Mouse (Mus musculus): ENCODE data around the gene Gm11983.
"Not testable (repeated sequence)": the region's sequence is repeated elsewhere in the genome, so short reads cannot be mapped to it uniquely, and the experiment has no call there.

The Gm11983 gene

GRCm38 (mm10) chr11:6837554-6837953 lies at the start of gene Gm11983:
Gene Gm11983, minus strand, starts transcription at chr11:6837654.
- DNase-seq (ENCODE audit: low spot score in 2 of 2): no peak

DNA sequence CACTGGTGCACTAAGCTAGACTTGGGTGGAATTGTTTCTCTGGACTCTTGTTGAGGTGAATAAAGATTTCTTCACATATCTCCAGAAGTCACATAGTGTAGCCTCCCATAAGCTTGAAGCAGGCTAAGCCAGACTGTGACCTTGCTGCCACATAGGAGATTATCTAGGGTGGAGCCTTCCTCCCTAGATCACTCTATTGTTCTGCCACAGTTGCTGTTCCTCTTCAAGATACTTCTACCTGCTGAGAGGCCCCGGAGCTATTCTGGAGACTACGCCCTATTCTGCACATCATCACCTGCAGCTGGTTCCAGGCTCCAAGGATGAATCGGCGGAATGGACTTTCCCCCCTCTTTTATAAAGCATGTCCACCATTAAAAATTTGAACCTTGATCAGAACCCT lies 45.6 kb upstream of the Gm11983 start:
- not testable (repeated sequence) for DNase-seq (ENCODE audit: low spot score in 2 of 2)

DNA sequence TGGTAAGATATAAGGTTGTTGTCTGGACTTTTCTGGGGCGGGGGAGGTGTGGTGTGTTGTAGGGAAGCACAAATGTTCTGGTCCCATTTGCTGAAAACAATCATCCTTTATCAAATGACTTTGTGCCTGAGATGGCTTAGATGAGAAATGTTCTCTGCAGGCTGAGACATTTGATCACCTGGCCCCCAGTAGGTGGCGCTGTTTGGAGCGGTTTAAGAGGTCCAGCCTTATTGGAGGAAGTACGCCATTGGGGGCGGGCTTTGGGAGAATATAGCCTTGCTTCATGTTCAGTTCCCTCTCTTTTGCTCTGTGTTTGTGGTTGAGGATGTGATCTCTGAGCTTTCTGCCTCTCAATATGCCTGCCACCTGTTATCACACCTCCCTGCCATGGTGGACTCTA lies 44.2 kb upstream of the Gm11983 start:
- DNase-seq (ENCODE audit: low spot score in 2 of 2): no peak

DNA sequence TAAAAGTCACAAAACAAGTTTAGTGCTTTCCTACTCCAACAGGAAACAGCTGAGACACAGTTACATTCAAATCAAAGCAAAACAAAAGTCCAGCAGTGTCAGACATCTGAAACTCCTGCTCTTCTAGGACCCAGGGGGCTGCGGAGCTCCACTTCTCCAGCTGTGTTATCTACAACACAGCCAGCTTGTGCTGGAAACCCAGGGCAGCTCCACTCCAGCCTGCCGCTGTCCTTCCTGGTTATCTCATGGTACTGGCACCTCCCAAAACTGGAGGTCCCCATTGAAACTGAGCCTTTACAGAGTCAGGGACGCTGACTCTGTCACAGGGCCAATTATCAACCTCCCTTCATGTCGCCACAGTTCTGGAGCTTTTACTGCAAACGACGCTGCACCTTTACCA lies 40.3 kb upstream of the Gm11983 start:
- no peak for DNase-seq (ENCODE audit: low spot score in 2 of 2)

- no peak for DNase-seq (ENCODE audit: low spot score in 2 of 2)
These were observed 33.5 kb upstream of the Gm11983 start for GRCm38 (mm10) chr11:6870947-6871346.

- no peak for DNase-seq (ENCODE audit: low spot score in 2 of 2)
These were observed 28.1 kb upstream of the Gm11983 start for GRCm38 (mm10) chr11:6865536-6865935.

DNA sequence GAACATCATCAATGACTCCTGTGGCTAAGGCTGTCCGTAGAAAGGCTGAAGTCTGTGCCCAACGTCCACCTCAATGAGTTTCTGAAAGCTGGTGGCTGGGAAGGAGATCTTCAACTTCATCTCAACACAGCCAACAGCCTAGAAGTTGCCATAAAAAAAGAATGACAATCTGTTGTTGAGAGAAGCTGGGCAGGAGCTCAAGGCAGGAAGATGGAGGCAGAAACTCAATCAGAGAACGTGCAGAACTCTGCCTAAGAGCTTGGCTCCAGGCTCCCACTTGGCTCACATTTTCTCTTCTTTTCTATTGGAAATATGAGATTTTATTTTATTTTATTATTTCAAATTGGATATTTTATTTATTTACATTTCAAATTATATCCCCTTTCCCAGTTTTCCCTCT lies 24.7 kb upstream of the Gm11983 start:
- DNase-seq (ENCODE audit: low spot score in 2 of 2): no peak

DNA sequence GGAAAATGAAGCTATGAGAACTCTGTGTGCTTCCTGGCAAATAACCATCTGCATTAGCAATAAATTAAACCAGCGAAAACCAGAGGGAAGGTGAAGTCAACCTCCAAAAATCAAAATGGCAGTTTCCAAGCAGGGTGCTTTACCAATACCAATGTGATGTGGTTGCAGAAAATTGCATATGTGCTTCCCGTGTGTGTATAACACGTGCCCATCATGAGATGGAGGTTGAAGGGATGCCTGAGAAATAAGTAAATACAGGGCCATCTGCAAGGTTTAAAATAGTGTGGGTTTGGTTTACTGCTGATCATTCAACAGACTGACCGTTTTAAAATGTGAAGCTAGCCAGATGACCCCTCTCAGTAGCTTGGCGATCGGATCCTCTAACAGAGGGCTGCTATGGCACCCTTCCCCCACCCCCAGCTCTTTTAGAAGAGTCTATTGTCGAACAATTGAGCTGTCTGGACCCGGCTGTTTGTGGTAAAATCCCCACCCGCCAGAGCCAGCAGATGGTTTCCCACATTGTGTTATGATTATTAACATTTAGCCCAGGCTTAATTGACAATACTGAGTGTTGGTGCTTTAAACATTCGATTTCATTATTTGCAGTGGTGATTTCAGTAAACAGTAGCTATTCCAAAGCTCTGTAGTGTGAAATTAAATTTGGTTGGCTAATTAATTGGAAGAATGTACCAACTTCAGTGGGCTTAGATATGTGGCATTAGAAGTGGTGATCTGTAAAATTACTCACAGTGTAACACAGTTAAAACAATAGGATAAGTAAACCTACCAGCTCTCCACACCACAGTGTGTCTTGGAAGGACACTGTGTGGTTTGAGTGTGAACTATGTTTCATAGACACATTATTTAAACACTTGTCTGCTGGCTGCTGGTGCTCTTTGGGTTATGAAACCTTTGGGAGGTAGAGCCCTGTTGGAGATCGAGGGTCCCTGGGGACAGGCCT lies 22.7 kb upstream of the Gm11983 start:
- no peak for DNase-seq (ENCODE audit: low spot score in 2 of 2)

DNA sequence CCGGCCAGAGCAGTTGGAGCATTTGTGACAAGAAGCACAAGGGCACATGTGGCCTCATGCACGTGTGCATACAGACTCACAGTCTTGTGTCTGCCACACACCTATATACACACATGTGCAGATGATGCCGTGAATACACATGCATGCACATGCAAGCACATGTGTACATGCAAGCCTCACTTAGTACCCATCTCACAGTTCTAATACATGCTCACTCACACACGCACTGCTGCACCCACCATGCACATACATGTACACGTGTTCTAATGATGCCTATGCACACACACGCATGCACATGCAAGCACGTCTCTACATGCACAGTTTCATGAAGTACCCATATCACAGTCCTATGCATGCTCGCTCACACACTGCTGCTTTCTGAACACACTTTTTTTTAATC lies 21.6 kb upstream of the Gm11983 start:
- DNase-seq (ENCODE audit: low spot score in 2 of 2): no peak

DNA sequence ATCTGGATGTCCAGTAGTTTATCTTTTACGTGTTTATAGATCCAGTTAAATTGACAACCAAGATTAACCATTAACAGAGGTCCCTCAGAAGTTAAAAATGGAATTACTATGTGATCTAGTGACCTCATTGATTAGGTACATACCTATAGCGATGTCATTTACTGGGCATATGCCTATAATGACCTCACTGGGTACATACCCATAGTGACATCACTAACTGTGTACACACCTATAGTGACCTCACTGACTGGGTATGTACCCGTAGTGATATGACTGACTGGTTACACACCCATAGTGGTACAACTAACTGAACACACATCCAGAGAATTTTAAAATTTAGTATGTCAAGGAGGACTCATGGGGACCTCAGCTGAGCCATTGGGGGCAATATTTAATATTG lies 18.5 kb upstream of the Gm11983 start:
- DNase-seq (ENCODE audit: low spot score in 2 of 2): no peak

DNA sequence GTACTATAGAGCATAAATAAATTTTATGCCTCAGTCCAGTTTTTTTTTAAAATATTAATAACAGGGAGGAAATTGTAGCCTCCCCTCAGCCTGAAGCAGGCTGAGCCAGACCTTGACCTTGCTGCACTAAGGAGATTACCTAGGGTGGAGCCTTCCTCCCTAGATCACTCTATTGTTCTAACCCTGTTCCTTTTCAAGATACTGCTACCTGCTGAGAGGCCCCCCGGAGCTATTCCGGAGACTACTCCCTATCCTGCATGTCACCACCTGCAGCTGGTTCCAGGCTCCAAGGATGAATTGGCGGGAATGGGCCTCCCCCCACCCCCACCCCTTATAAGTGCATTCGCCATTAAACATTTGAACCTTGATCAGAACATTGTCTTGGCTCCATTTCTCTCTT lies 15.9 kb upstream of the Gm11983 start:
- DNase-seq (ENCODE audit: low spot score in 2 of 2): not testable (repeated sequence)

DNA sequence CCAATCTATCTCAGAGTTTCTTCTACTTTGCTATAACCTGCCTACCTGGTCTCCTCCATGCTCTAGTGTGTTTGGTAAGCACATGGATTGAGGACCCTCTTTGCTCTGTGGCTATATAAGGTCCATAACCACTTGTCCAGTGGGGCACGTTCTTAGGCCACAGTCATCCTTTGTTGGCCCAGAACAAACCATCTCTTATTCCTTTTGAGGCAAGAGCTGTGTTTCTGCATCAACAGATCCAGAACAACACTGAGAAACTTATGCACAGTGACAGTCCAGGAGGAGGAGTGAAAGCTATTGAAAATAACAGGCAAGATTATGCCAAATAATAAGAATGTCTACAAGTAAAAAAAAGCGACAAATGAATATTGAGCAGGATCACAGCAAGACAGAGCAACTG lies 6.4 kb upstream of the Gm11983 start:
- DNase-seq (ENCODE audit: low spot score in 2 of 2): no peak

DNA sequence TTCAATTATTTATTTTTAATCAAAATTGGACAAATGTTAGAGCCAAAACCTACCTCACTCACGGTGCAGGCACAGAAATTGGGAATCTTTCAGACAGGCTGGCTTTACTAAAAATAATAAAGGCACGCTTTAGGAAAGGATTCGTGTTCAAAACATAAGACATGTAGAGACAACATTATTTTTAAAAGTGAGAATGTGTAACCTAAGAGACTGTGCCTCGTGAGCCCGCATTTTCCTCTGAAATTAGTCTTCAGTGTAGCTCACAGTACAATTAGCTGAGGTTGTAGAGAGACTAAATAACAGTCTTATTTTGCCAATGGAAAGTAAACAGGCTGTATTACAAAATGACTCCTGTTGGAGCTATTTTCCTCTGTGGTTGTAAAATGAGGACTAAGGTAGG lies 4.7 kb upstream of the Gm11983 start:
- no peak for DNase-seq (ENCODE audit: low spot score in 2 of 2)

- DNase-seq (ENCODE audit: low spot score in 2 of 2): no peak
These were observed 3.3 kb upstream of the Gm11983 start for GRCm38 (mm10) chr11:6840775-6841174.

DNA sequence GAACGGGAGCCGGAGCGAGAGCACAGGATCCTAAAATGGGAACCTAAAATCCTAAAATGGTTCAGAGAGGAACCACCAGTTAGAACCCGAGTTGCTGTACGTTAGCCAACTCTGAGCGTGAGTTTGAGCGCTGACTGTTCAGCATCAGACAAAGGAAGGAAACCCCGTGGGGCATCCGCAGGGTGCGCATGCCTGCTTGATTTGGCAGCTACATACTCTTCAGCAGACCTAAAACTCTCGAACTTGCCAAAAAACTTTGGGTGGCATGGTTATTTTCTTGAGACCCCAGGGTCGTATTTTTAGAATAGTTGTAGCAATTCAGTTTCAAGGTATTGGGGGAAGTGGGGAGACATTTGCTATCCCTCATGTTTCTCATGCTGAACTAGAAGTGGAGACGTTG lies 2.8 kb downstream of the Gm11983 start:
- no peak for DNase-seq (ENCODE audit: low spot score in 2 of 2)

- no peak for DNase-seq (ENCODE audit: low spot score in 2 of 2)
These were observed 3.7 kb downstream of the Gm11983 start for GRCm38 (mm10) chr11:6833731-6834130.

DNA sequence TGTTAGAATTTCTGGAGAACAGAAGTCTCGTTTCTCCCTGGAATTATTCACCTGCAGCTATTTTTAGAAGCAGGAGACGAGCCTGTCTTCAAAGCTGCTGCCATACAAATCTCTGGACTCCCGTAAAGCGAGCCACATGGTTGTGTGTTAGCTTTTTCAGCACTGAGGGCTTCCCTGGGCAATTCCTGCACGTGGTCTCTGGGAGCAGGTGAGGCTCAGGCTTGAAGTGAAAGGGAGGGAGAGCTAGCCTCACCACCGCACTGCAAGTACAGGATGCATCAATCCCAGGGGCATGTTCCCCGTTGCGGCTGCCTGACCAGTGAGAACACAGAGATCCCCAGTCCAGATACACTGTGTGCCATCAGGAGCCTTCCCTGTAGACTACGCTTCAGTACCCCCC lies 5.5 kb downstream of the Gm11983 start:
- DNase-seq (ENCODE audit: low spot score in 2 of 2): no peak

DNA sequence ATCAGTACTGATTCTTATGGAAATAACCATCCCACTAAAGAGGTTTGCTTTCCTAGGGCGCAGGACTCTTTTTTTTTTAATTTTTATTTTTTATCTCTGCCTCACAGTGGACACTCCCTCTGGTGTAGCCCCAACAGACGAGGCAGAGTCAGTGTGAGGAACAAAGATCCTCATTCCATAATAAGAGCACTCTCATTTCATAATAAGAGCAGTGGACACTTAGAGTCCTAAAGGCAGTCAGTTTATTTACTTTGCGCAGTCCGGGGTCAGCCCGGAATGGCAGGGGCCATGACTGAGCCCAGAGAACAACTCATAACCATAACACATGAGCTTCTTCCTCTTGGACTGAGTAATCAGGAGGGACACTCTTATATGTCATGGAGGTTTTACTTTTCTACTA lies 9.3 kb downstream of the Gm11983 start:
- DNase-seq (ENCODE audit: low spot score in 2 of 2): no peak

DNA sequence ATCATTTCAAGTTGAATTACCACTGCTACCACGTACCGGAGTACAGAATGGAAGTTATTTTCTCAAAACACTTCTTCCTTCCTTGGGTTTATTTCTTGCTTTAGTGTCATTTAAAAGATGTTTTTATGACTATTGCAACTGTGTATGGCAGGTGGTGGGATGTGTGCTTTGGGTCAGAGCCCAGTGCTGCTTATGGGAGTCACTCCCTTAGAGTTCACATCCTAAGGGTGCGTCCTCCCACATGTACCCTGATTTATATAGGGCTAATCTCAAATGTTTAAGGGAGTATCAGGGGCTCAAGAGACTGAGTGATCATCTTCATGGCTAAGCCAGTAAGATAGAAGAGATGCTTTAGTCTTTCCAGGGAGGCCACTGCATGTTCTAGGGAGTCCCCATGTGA lies 11.3 kb downstream of the Gm11983 start:
- DNase-seq (ENCODE audit: low spot score in 2 of 2): no peak

DNA sequence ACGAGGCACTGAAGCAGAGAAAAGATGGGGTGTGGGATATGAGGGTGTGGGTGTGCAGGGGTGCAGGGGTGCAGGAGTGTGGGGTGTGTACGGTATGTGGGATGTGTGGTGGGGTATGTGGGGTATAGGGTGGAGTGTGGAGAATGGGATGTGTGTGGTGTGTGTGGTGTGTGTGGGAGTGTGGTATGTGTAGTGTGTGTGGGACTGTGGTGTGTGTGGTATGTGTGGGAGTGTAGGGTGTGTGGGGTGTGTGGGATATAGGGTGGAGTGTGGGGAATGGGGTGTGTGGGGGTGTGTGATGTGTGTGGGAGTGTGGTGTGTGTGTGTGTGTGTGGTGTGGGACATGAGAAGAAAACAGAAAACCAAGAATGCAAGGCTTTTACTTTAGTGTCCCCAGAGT lies 14.3 kb downstream of the Gm11983 start:
- DNase-seq (ENCODE audit: low spot score in 2 of 2): no peak

DNA sequence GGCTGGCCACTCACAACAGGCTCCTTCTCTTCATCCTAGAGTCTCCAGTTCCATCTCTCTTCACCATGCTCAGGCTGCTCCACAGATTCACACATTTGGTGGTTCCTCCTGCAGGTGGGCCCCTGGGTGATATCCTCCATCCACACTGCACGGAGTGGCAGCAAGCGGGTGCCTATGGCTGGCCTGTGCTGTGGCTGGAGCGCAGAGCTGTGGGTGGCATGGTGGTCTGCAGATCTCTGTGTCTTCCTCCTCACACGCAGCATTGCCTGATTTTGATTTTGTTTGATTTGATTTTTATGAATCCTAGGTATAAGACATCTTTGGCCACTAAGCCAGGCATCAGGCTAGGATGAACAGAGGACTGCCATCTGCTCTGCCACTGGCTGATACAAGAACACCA lies 23.0 kb downstream of the Gm11983 start:
- no peak for DNase-seq (ENCODE audit: low spot score in 2 of 2)

DNA sequence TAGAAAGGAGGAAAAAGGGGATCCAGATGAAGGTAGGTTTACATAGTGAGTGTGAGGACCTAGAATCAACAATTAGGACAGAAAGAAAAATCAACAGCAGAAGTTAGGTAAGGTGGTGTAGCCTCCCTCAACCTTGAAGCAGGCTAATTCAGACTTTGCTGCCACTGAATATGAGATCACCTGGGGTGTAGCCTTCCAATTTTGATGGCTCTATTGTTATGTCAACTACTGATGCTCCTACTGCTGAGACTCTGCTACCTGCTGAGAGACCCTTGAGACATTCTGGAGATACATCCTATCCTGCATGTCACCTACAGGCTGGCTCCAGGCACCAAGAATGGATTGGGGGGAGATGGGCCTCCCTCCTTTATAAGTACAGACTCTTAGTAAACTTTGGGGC lies 34.6 kb downstream of the Gm11983 start:
- not testable (repeated sequence) for DNase-seq (ENCODE audit: low spot score in 2 of 2)

GRCm38 (mm10) chr11:6790690-6791089 lies 46.8 kb downstream of the Gm11983 start:
- no peak for DNase-seq (ENCODE audit: low spot score in 2 of 2)
